Comparison of ENCODE assay signal across 10 mouse cellular contexts in genomic region chr2:178415150-178415448, GRCm38 (mm10). TPM values are rescaled to one million over a fixed set of nuclear protein-coding genes. Genes with fewer than 3 reads are reported as not detected.
DNase-seq lines count a peak whose midpoint lies in the region; ATAC-seq lines count a peak whose summit lies in the region.
"Had no signal": no experiment of that assay in that cellular context is flagged by ENCODE, and none has a peak within 500 bp of the region (broad histone marks: within the 10 kb centered on the region; RNA-seq: fewer than 3 reads in every experiment).

No protein-coding gene starts in this region.

- peaks cover 15% of the 10 kb centered on the region for H3K27me3 ChIP-seq in kidney, embryonic 15.5 days
- peaks cover 24% of the 10 kb centered on the region for H3K27me3 ChIP-seq in embryonic facial prominence, embryonic 14.5 days (replicated peaks; ENCODE audit: control insufficient read depth, insufficient read depth, low read length)
- H3K27me3 ChIP-seq in hindbrain, embryonic 16.5 days (replicated peaks; ENCODE audit: control insufficient read depth, insufficient read depth, low read length): no peaks in the 10 kb centered on the region
- H3K27me3 ChIP-seq in midbrain, embryonic 16.5 days (ENCODE audit: control insufficient read depth, insufficient read depth, low read depth, low read length): peaks cover 5% of the 10 kb centered on the region; the same call in 1 of the 2 replicates

- H3K9ac ChIP-seq in kidney, embryonic 15.5 days: no peak overlapping the region
- H3K9ac ChIP-seq in embryonic facial prominence, embryonic 14.5 days (ENCODE audit: low read depth, low read length): no peak overlapping the region
- peak overlapping the region; percentile 67 for H3K9ac ChIP-seq in hindbrain, embryonic 16.5 days (ENCODE audit: low read depth, low read length)
- H3K9ac ChIP-seq in midbrain, embryonic 16.5 days (ENCODE audit: low read depth, low read length): peak overlapping the region; percentile 77

- H3K36me3 ChIP-seq in kidney, embryonic 15.5 days: peaks cover 11% of the 10 kb centered on the region
- peaks cover 8% of the 10 kb centered on the region; the same call in 1 of the 2 replicates for H3K36me3 ChIP-seq in embryonic facial prominence, embryonic 14.5 days (ENCODE audit: control insufficient read depth, insufficient read depth, low read length)
- H3K36me3 ChIP-seq in hindbrain, embryonic 16.5 days (ENCODE audit: control insufficient read depth, insufficient read depth, low read length): 0 out of 2 replicates have a peak, but pooled peaks cover 3% of the 10 kb centered on the region
- no peaks in the 10 kb centered on the region for H3K36me3 ChIP-seq in midbrain, embryonic 16.5 days (ENCODE audit: control insufficient read depth, insufficient read depth, low read length)
- H3K36me3 ChIP-seq: G1E had no signal

- H3K27ac ChIP-seq in kidney, embryonic 15.5 days: no peak overlapping the region
- no peak overlapping the region for H3K27ac ChIP-seq in embryonic facial prominence, embryonic 14.5 days (replicated peaks; ENCODE audit: low read depth, low read length)
- H3K27ac ChIP-seq in hindbrain, embryonic 16.5 days (ENCODE audit: low read depth, low read length): peak overlapping the region; percentile 86
- H3K27ac ChIP-seq in midbrain, embryonic 16.5 days (ENCODE audit: low read length): no peak overlapping the region

- H3K4me3 ChIP-seq in kidney, embryonic 15.5 days (replicated peaks): peak overlapping the region; percentile 76
- peak overlapping the region; percentile 66 for H3K4me3 ChIP-seq in embryonic facial prominence, embryonic 14.5 days (ENCODE audit: low read depth, low read length)
- H3K4me3 ChIP-seq in hindbrain, embryonic 16.5 days (ENCODE audit: low read length): peak overlapping the region; percentile 76
- peak overlapping the region; percentile 71 for H3K4me3 ChIP-seq in midbrain, embryonic 16.5 days (ENCODE audit: low read depth, low read length)

- peaks cover 37% of the 10 kb centered on the region for H3K4me1 ChIP-seq in kidney, embryonic 15.5 days
- H3K4me1 ChIP-seq in embryonic facial prominence, embryonic 14.5 days (ENCODE audit: control insufficient read depth, insufficient read depth, low read length): peaks cover 7% of the 10 kb centered on the region
- H3K4me1 ChIP-seq in hindbrain, embryonic 16.5 days (ENCODE audit: control insufficient read depth, insufficient read depth, low read depth, low read length): peaks cover 23% of the 10 kb centered on the region
- H3K4me1 ChIP-seq in midbrain, embryonic 16.5 days (ENCODE audit: control insufficient read depth, insufficient read depth, low read length): peaks cover 17% of the 10 kb centered on the region; the same call in 1 of the 2 replicates

- H3K4me2 ChIP-seq in kidney, embryonic 15.5 days: peak overlapping the region; percentile 98
- peak overlapping the region; percentile 100 for H3K4me2 ChIP-seq in embryonic facial prominence, embryonic 14.5 days (ENCODE audit: low read depth, low read length)
- H3K4me2 ChIP-seq in hindbrain, embryonic 16.5 days (ENCODE audit: low read length): peak overlapping the region; percentile 96
- peak overlapping the region; percentile 94 for H3K4me2 ChIP-seq in midbrain, embryonic 16.5 days (ENCODE audit: low read length)

- H3K9me3 ChIP-seq in kidney, embryonic 15.5 days (replicated peaks): no peaks in the 10 kb centered on the region
- H3K9me3 ChIP-seq in embryonic facial prominence, embryonic 14.5 days (ENCODE audit: control insufficient read depth, low read length): no peaks in the 10 kb centered on the region
- no peaks in the 10 kb centered on the region for H3K9me3 ChIP-seq in hindbrain, embryonic 16.5 days (ENCODE audit: control insufficient read depth, low read length)
- H3K9me3 ChIP-seq in midbrain, embryonic 16.5 days (replicated peaks; ENCODE audit: control insufficient read depth, low read length, poor library complexity, severe bottlenecking): no peaks in the 10 kb centered on the region

- whole genome bisulfite sequencing in kidney, embryonic 15.5 days: 14% methylated on average over 3 of the region's 3 CpGs
- 29% methylated on average over 3 of the region's 3 CpGs for WGBS in embryonic facial prominence, embryonic 14.5 days
- 15% methylated on average over 3 of the region's 3 CpGs for WGBS in hindbrain, embryonic 16.5 days
- WGBS in midbrain, embryonic 16.5 days: 24% methylated on average over 3 of the region's 3 CpGs

- ATAC-seq in kidney, embryonic 15.5 days (replicated peaks; ENCODE audit: low FRiP score): no peak; the same call in 1 of the 2 replicates
- no peak for ATAC-seq in embryonic facial prominence, embryonic 14.5 days (ENCODE audit: low read depth)
- no peak; the same call in 1 of the 2 replicates for ATAC-seq in hindbrain, embryonic 16.5 days
- ATAC-seq in midbrain, embryonic 16.5 days: no peak; the same call in 1 of the 2 replicates
- ATAC-seq in erythroid progenitor cell, adult 5-6 weeks (replicated peaks; ENCODE audit: low FRiP score, poor library complexity, severe bottlenecking): no peak

- no peak for DNase-seq in kidney, postnatal 14 days
- no peak for DNase-seq in embryonic facial prominence, embryonic 14.5 days (ENCODE audit: low spot score)
- no peak for DNase-seq in layer of hippocampus, adult 8-10 months (ENCODE audit: low spot score in 2 of 2)
- DNase-seq in gastrocnemius, adult 8-10 months (ENCODE audit: low spot score in 2 of 2): no peak

RNA-seq across cellular contexts. Expression of gene Fam217b, which starts 0.8 kb away (rescaled TPM):
- polyA plus RNA-seq in kidney, embryonic 15.5 days (2015; fragmentation: Nextera tagmentation; extraction: Ambion mirVana): 4.1 and 5.5 TPM in 2 replicates
- 5.8 and 7.3 TPM in 2 replicates for polyA plus RNA-seq in embryonic facial prominence, embryonic 14.5 days (2014; fragmentation: Nextera tagmentation; extraction: Ambion mirVana)
- polyA plus RNA-seq in hindbrain, embryonic 16.5 days (2015; fragmentation: Nextera tagmentation; extraction: Ambion mirVana): 16.2 and 20.2 TPM in 2 replicates
- 13.4 and 18.3 TPM in 2 replicates for polyA plus RNA-seq in midbrain, embryonic 16.5 days (2015; fragmentation: Nextera tagmentation; extraction: Ambion mirVana)
- 1.1 and 1.7 TPM in 2 replicates for total RNA-seq in erythroid progenitor cell, adult 5-6 weeks (2015; ENCODE audit: low replicate concordance)
- total RNA-seq in erythroid progenitor cell, adult 5-6 weeks (2017; ENCODE audit: low replicate concordance): 0.76 and 1.4 TPM in 2 replicates
- total RNA-seq in layer of hippocampus, adult 8-10 months (2022): 10 to 100 TPM; 45.5 to 54.6 (median 47.5) TPM
- 1 to 10 TPM; 2.3 to 5.5 (median 2.6) TPM for total RNA-seq in gastrocnemius, adult 8-10 months (2022)

RNA-seq across cellular contexts. Expression of gene Ppp1r3d, which starts 0.8 kb away (rescaled TPM):
- 2.4 and 2.9 TPM in 2 replicates for polyA plus RNA-seq in kidney, embryonic 15.5 days (2015; fragmentation: Nextera tagmentation; extraction: Ambion mirVana)
- polyA plus RNA-seq in embryonic facial prominence, embryonic 14.5 days (2014; fragmentation: Nextera tagmentation; extraction: Ambion mirVana): 5.2 and 6.9 TPM in 2 replicates
- polyA plus RNA-seq in hindbrain, embryonic 16.5 days (2015; fragmentation: Nextera tagmentation; extraction: Ambion mirVana): 5.5 and 5.9 TPM in 2 replicates
- polyA plus RNA-seq in midbrain, embryonic 16.5 days (2015; fragmentation: Nextera tagmentation; extraction: Ambion mirVana): 3.6 and 3.7 TPM in 2 replicates
- total RNA-seq in erythroid progenitor cell, adult 5-6 weeks (2015; ENCODE audit: low replicate concordance): 1.8 and 2.1 TPM in 2 replicates
- total RNA-seq in erythroid progenitor cell, adult 5-6 weeks (2017; ENCODE audit: low replicate concordance): 0.45 and 0.90 TPM in 2 replicates
- total RNA-seq in layer of hippocampus, adult 8-10 months (2022): 1 to 10 TPM; 4.5 to 6.0 (median 5.2) TPM
- total RNA-seq in gastrocnemius, adult 8-10 months (2022): 1 to 10 TPM; 2.9 to 6.2 (median 4.7) TPM
- polyA plus RNA-seq: G1E had no signal

RNA-seq across cellular contexts. Expression of gene Sycp2, which starts 7.6 kb away (rescaled TPM):
- polyA plus RNA-seq in kidney, embryonic 15.5 days (2015; fragmentation: Nextera tagmentation; extraction: Ambion mirVana): 0.04 and 0.17 TPM in 2 replicates
- polyA plus RNA-seq in embryonic facial prominence, embryonic 14.5 days (2014; fragmentation: Nextera tagmentation; extraction: Ambion mirVana): 0.18 TPM in 2 replicates
- polyA plus RNA-seq in hindbrain, embryonic 16.5 days (2015; fragmentation: Nextera tagmentation; extraction: Ambion mirVana): 0.30 and 0.40 TPM in 2 replicates
- 0.25 and 0.36 TPM in 2 replicates for polyA plus RNA-seq in midbrain, embryonic 16.5 days (2015; fragmentation: Nextera tagmentation; extraction: Ambion mirVana)
- 6.3 TPM in 1 of 2 replicates, not detected in the other for total RNA-seq in erythroid progenitor cell, adult 5-6 weeks (2015; ENCODE audit: low replicate concordance)
- 2.9 TPM in 1 of 2 replicates, not detected in the other for total RNA-seq in erythroid progenitor cell, adult 5-6 weeks (2017; ENCODE audit: low replicate concordance)
- 1 to 10 TPM in 3 of 4 experiments, under 1 TPM in 1; 0.55 to 1.8 (median 1.3) TPM for total RNA-seq in layer of hippocampus, adult 8-10 months (2022)
- not detected for total RNA-seq in gastrocnemius, adult 8-10 months (2022)
- total RNA-seq: G1E had no signal
- polyA plus RNA-seq: G1E had no signal

RNA-seq across cellular contexts. Expression of gene Cdh26, which starts 15.2 kb away (rescaled TPM):
- polyA plus RNA-seq in kidney, embryonic 15.5 days (2015; fragmentation: Nextera tagmentation; extraction: Ambion mirVana): 0.70 and 1.2 TPM in 2 replicates
- polyA plus RNA-seq in embryonic facial prominence, embryonic 14.5 days (2014; fragmentation: Nextera tagmentation; extraction: Ambion mirVana): 2.5 and 3.9 TPM in 2 replicates
- 0.24 and 0.25 TPM in 2 replicates for polyA plus RNA-seq in hindbrain, embryonic 16.5 days (2015; fragmentation: Nextera tagmentation; extraction: Ambion mirVana)
- polyA plus RNA-seq in midbrain, embryonic 16.5 days (2015; fragmentation: Nextera tagmentation; extraction: Ambion mirVana): 0.19 and 0.20 TPM in 2 replicates
- total RNA-seq in erythroid progenitor cell, adult 5-6 weeks (2015; ENCODE audit: low replicate concordance): not detected in 2 replicates
- not detected in 2 replicates for total RNA-seq in erythroid progenitor cell, adult 5-6 weeks (2017; ENCODE audit: low replicate concordance)
- under 1 TPM; 0.14 to 0.47 (median 0.24) TPM for total RNA-seq in layer of hippocampus, adult 8-10 months (2022)
- not detected for total RNA-seq in gastrocnemius, adult 8-10 months (2022)
- total RNA-seq: G1E; left cerebral cortex, adult 18-20 months had no signal
- polyA plus RNA-seq: G1E had no signal

Comparison
In these comparisons a context has a peak if more than half of its experiments do, and no peak if none do; other contexts are left out.
1. H3K9ac ChIP-seq: peak in hindbrain, embryonic 16.5 days (single experiment) and midbrain, embryonic 16.5 days (single experiment); none in kidney, embryonic 15.5 days (single experiment) and embryonic facial prominence, embryonic 14.5 days (single experiment).
2. Peak in every context shown above with its lines, with median percentiles within 50 percentile points of each other: H3K4me2 ChIP-seq and H3K4me3 ChIP-seq.